Mouse (Mus musculus): ENCODE data around the gene Atg101. TPM values are rescaled to one million over a fixed set of nuclear protein-coding genes. Genes with fewer than 3 reads are reported as not detected.

The Atg101 gene
- total and polyA plus RNA-seq, 2 experiments from 2014 or later: 52.3 to 75.3 TPM

- 77% methylated on average over 3 of the region's 3 CpGs for WGBS
- Histone ChIP-seq H3K4me1 (ENCODE audit: insufficient read depth, low read length) (peaks cover 8% of the 10 kb centered on the region), H3K4me3 (ENCODE audit: low read length) (no peak overlapping the region), H3K36me3 (ENCODE audit: insufficient read depth, low read length) (peaks cover 16% of the 10 kb centered on the region; the same call in 1 of the 2 replicates), H3K27me3 (ENCODE audit: insufficient read depth, low read length) (no peaks in the 10 kb centered on the region), H3K27ac (no peak overlapping the region), H3K9ac (replicated peaks; ENCODE audit: low read length) (no peak overlapping the region), H3K9me3 (ENCODE audit: low read length) (no peaks in the 10 kb centered on the region), H3K4me2 (ENCODE audit: low read depth, low read length) (no peak overlapping the region)
- ATAC-seq: no peak
- DNase-seq (ENCODE audit: low spot score): no peak
- TF ChIP-seq CTCF (IDR thresholded peaks at IDR 0.05; ENCODE audit: low read depth): no peak
Observed at GRCm38 (mm10) chr15:101271107-101271506, 13.0 kb upstream of the Atg101 start.

- H3K27ac ChIP-seq: no peak overlapping the region
- H3K9ac ChIP-seq (replicated peaks; ENCODE audit: low read length): no peak overlapping the region
- WGBS: 76% methylated on average over 15 of the region's 15 CpGs
- TF ChIP-seq CTCF (IDR thresholded peaks at IDR 0.05; ENCODE audit: low read depth): no peak
- no peaks in the 10 kb centered on the region for H3K9me3 ChIP-seq (ENCODE audit: low read length)
- H3K36me3 ChIP-seq (ENCODE audit: insufficient read depth, low read length): peaks cover 16% of the 10 kb centered on the region; the same call in 1 of the 2 replicates
- H3K4me1 ChIP-seq (ENCODE audit: insufficient read depth, low read length): 0 out of 2 replicates have a peak, but pooled peaks cover 6% of the 10 kb centered on the region
- peak; percentile 50 for ATAC-seq
- DNase-seq (ENCODE audit: low spot score): peak; percentile 18
- no peak overlapping the region for H3K4me2 ChIP-seq (ENCODE audit: low read depth, low read length)
- H3K27me3 ChIP-seq (ENCODE audit: insufficient read depth, low read length): no peaks in the 10 kb centered on the region
- no peak overlapping the region for H3K4me3 ChIP-seq (ENCODE audit: low read length)
Observed at GRCm38 (mm10) chr15:101271513-101271912, 12.6 kb upstream of the Atg101 start.

DNA sequence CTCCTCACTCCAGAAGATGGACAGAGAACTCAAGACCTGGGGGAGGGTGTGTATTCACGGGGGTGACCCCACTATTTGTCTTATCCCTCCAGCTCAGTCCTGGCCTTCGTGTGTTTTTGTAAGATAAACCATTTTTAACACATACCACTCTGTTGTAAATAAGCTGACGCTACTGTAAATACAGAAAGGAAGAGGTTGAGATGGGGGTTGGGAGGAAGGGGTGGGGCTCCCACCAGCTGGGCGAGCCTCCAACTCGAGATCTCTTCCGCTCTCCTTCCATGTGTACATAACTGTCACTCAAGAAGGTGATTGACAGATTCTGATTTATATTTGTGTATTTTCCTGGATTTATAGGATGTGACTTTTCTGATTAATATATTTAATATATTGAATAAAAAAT, 9.7 kb upstream of the Atg101 start:
- TF ChIP-seq CTCF (IDR thresholded peaks at IDR 0.05; ENCODE audit: low read depth): no peak

DNA sequence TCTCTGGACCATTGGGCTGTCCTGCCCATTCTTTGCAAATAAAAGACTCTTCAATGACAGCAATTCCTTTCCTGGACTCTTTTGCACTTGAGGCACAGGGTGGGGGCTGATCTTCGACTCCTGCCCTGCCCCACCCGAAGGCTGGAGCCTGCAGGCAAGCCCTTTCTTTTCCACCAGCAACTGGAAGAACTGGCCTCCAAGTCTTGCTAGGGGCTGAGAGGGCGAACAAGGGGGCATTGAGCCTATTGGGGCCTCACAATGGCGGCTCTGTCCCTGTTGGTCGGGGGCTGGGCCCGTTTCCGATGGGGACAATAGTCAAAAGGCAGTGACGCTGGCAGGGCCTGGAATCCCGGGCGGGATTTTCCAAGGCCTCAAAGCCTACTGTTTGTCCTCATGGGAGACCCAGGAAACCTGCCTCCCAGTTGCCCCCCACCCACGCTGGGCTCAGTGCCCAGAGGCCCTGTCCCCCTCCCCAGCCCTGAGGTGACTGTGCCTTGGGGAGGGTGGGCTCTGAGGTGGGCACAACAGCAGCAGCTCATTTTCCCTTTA, 6.6 kb upstream of the Atg101 start:
- no peaks in the 10 kb centered on the region for H3K27me3 ChIP-seq (ENCODE audit: insufficient read depth, low read length)
- no peaks in the 10 kb centered on the region for H3K9me3 ChIP-seq (ENCODE audit: low read length)
- DNase-seq (ENCODE audit: low spot score) (peak; percentile 65), ATAC-seq (peak; percentile 83)
- H3K4me3 ChIP-seq (ENCODE audit: low read length): no peak overlapping the region
- H3K4me2 ChIP-seq (ENCODE audit: low read depth, low read length): no peak overlapping the region
- no peak for TF ChIP-seq CTCF (IDR thresholded peaks at IDR 0.05; ENCODE audit: low read depth)
- H3K27ac ChIP-seq: peak overlapping the region; percentile 54; the same call in 1 of the 2 replicates
- no peak overlapping the region for H3K9ac ChIP-seq (replicated peaks; ENCODE audit: low read length)
- H3K4me1 ChIP-seq (ENCODE audit: insufficient read depth, low read length): no peaks in the 10 kb centered on the region
- peaks cover 16% of the 10 kb centered on the region; the same call in 1 of the 2 replicates for H3K36me3 ChIP-seq (ENCODE audit: insufficient read depth, low read length)
- WGBS: 17% methylated on average over 11 of the region's 11 CpGs

More for the DNA sequence above, 9.7 kb upstream of the Atg101 start:
- DNase-seq (ENCODE audit: low spot score): no peak
- Histone ChIP-seq H3K36me3 (ENCODE audit: insufficient read depth, low read length) (peaks cover 16% of the 10 kb centered on the region; the same call in 1 of the 2 replicates), H3K4me3 (ENCODE audit: low read length) (no peak overlapping the region), H3K9me3 (ENCODE audit: low read length) (no peaks in the 10 kb centered on the region), H3K27me3 (ENCODE audit: insufficient read depth, low read length) (no peaks in the 10 kb centered on the region), H3K9ac (replicated peaks; ENCODE audit: low read length) (no peak overlapping the region), H3K4me2 (ENCODE audit: low read depth, low read length) (no peak overlapping the region), H3K4me1 (ENCODE audit: insufficient read depth, low read length) (no peaks in the 10 kb centered on the region), H3K27ac (no peak overlapping the region)
- 78% methylated on average over 6 of the region's 6 CpGs for WGBS
- ATAC-seq: no peak

GRCm38 (mm10) chr15:101278589-101278988, 5.5 kb upstream of the Atg101 start:
- DNase-seq (ENCODE audit: low spot score) (no peak), ATAC-seq (no peak)
- H3K9me3 ChIP-seq (ENCODE audit: low read length): no peaks in the 10 kb centered on the region
- TF ChIP-seq CTCF (IDR thresholded peaks at IDR 0.05; ENCODE audit: low read depth): no peak
- no peak overlapping the region for H3K4me2 ChIP-seq (ENCODE audit: low read depth, low read length)
- no peak overlapping the region for H3K9ac ChIP-seq (replicated peaks; ENCODE audit: low read length)
- 0 out of 2 replicates have a peak, but pooled peaks cover 5% of the 10 kb centered on the region for H3K36me3 ChIP-seq (ENCODE audit: insufficient read depth, low read length)
- no peaks in the 10 kb centered on the region for H3K4me1 ChIP-seq (ENCODE audit: insufficient read depth, low read length)
- no peak overlapping the region for H3K4me3 ChIP-seq (ENCODE audit: low read length)
- H3K27ac ChIP-seq: no peak overlapping the region; the same call in 1 of the 2 replicates
- H3K27me3 ChIP-seq (ENCODE audit: insufficient read depth, low read length): no peaks in the 10 kb centered on the region
- 48% methylated on average over 5 of the region's 5 CpGs for WGBS

DNA sequence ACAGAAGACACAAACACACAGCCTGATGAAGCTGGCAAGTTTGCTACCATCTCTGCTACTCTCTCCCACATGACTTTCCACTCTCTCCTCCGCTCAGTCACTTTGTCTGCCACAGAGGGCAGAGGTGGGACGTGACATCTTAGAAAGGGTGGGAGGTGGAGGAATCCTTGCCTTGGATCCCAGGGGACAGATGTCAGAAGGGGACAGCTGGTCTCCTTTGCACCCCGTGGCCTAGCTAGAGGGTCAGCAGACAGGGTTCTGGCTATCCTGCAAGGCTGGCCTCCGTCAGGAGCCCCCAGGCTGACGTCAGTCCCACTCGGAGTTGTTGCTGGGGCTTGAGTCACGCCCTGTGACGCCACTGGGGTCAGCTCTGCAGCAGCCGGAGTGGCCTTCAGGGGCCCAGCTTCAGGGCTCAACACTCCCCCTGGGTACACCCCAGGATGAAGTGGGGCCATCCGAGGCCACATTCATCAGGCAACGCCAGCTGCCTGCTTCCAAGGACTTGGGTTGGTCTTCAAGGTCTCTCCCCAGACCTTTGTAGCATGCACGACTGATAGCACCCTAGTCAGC, 4.6 kb upstream of the Atg101 start:
- H3K9me3 ChIP-seq (ENCODE audit: low read length): no peaks in the 10 kb centered on the region
- no peak overlapping the region for H3K27ac ChIP-seq
- no peak for TF ChIP-seq CTCF (IDR thresholded peaks at IDR 0.05; ENCODE audit: low read depth)
- ATAC-seq (no peak), DNase-seq (ENCODE audit: low spot score) (no peak)
- no peak overlapping the region for H3K4me2 ChIP-seq (ENCODE audit: low read depth, low read length)
- H3K4me3 ChIP-seq (ENCODE audit: low read length): no peak overlapping the region
- no peaks in the 10 kb centered on the region for H3K4me1 ChIP-seq (ENCODE audit: insufficient read depth, low read length)
- H3K27me3 ChIP-seq (ENCODE audit: insufficient read depth, low read length): no peaks in the 10 kb centered on the region
- no peak overlapping the region for H3K9ac ChIP-seq (replicated peaks; ENCODE audit: low read length)
- WGBS: 67% methylated on average over 12 of the region's 12 CpGs
- no peaks in the 10 kb centered on the region for H3K36me3 ChIP-seq (ENCODE audit: insufficient read depth, low read length)

DNA sequence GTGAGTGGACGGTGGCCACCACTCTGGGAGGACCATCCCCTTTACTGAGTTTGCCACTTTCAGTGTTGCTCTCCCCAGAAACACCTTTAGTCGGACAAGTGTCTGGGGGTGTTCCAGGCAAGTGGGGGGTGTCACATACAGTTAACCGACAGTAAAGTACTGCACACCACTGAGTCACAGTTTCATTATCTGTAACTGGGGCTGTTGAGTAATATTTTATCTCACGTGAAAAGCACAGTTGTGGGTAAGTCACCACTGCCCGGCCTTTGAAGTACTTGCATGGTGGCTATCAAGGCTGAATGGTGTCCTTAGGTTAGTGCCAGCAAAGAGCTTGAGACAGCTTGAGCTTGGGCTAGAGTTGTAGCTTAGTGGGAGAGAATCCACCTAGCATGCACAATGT, 1.6 kb upstream of the Atg101 start:
- Histone ChIP-seq H3K4me3 (ENCODE audit: low read length) (no peak overlapping the region), H3K9me3 (ENCODE audit: low read length) (no peaks in the 10 kb centered on the region), H3K9ac (replicated peaks; ENCODE audit: low read length) (no peak overlapping the region), H3K27ac (no peak overlapping the region), H3K4me1 (ENCODE audit: insufficient read depth, low read length) (no peaks in the 10 kb centered on the region), H3K4me2 (ENCODE audit: low read depth, low read length) (no peak overlapping the region), H3K27me3 (ENCODE audit: insufficient read depth, low read length) (no peaks in the 10 kb centered on the region), H3K36me3 (ENCODE audit: insufficient read depth, low read length) (peaks cover 8% of the 10 kb centered on the region; the same call in 1 of the 2 replicates)
- TF ChIP-seq CTCF (IDR thresholded peaks at IDR 0.05; ENCODE audit: low read depth): no peak
- ATAC-seq: no peak
- WGBS: 83% methylated on average over 5 of the region's 5 CpGs
- DNase-seq (ENCODE audit: low spot score): no peak

Data from hindbrain, postnatal 0 days (tissue).